Mouse (Mus musculus) lung, postnatal 14 days (tissue): ENCODE results near the gene Mon1b.
A peak's percentile ranks its signal among the peaks of the same experiment; 100 is the strongest.

Experiments
- DNase-seq: peaks from one replicate; pipeline ENCODE4 v3.0.0; 2021

Gene Mon1b

GRCm38 (mm10) chr8:113634670-113635591, at the start of gene Mon1b:
Gene Mon1b (plus strand): TSS chr8:113635587.
- DNase-seq: peak; percentile 98

DNA sequence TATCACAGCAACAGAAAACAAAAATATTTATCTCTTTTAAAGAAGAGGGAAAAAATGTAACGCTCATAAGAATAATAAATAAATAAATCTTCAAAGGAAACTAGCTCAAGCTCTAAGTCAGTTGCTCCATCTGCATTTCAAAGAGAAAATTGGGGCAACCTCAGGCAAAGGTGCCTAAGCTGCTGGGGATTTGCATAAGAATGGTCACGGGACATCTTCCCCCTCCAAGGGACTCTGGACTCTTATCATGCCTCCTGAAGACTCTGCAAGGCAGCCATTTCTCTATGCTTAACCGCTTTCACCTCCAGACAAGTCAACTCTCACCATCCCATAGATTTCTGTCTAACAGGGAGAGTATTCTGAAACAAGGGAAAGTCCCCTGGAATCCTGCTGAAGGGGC, 37.0 kb upstream of the Mon1b start:
- no peak for DNase-seq

DNA sequence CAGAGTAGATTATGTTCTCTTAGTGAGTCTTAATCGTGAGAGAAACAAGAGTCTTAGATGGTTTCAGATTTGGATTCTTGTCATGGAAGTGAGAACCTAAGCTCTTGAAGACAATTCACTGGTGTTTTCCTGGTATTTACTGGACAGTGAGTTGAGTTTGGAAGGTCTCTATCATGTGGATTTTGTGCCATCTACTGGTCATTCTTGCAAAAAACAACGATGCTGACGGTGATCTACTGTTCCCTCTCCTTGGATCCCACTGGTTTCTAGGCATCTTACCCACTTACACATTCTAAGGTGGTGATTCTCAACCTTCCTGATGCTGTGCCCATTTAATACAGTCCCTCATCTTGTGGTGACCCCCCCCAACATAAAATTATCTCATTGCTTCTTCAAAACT, 2.8 kb upstream of the Mon1b start:
- DNase-seq: peak; percentile 39

GRCm38 (mm10) chr8:113634161-113634560, 1.2 kb upstream of the Mon1b start:
- DNase-seq: no peak

GRCm38 (mm10) chr8:113635592-113636279, 349 bp downstream of the Mon1b start:
- DNase-seq: peak; percentile 21

DNA sequence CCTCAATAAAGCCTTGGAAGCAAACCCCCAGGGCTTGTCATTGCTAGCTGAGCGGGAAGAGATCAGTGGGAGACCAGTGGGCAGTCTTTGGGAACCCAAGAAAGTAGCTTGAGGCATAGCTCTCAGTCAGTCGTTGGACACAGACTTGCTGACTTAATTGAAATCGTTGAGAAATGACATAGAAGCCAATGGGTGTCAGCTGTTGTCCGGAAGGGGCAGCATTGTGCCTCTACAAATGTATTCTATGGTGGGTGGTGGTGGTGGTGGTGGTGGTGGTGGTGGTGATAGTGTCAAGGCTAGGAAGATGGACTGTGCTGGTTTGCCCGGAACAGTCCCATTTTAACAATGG, 867 bp downstream of the Mon1b start:
- no peak for DNase-seq

DNA sequence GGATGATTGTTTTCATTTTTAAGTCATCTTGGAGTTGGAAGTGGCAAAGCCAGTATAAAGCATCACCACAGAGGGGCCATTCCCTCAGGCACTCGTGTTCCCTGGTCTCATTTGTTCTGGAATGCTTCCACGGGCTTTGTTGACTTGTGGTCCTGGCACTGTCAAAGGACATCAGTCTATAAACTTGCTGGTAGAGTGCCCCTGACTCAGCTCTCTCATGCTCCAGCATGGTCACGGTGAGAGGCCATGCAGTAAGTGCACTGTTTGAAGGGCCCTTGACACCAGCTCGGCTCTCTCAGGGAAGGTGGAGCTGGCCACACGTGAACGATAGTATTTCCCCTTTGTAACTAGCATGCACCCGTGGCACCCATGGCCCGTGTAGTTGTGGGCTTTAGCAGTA, 5.0 kb downstream of the Mon1b start:
- DNase-seq: peak; percentile 26

DNA sequence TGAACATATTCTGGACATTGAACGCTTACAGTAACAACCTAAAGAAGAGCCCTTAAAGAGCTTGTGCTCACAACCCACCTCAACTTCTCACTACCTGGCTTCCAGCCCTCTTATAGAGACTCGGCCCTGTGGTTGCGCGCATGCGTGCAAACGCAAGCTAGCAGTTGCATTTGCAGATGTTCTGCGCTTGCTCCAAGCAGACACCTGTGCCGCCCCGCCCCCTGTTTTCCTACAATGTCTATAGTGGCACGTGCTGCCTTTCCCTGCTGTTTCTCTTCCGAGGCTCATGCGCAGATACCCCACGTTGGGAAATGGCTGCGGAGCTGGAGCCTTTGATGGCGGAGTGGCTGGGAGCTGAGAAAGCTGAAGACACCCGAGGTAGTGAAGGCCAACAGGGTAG, 7.5 kb downstream of the Mon1b start, which contains the start of gene Syce1l:
Gene Syce1l, plus strand, starts transcription at position 288 of the 400 bp plus-strand sequence.
- DNase-seq: no peak

DNA sequence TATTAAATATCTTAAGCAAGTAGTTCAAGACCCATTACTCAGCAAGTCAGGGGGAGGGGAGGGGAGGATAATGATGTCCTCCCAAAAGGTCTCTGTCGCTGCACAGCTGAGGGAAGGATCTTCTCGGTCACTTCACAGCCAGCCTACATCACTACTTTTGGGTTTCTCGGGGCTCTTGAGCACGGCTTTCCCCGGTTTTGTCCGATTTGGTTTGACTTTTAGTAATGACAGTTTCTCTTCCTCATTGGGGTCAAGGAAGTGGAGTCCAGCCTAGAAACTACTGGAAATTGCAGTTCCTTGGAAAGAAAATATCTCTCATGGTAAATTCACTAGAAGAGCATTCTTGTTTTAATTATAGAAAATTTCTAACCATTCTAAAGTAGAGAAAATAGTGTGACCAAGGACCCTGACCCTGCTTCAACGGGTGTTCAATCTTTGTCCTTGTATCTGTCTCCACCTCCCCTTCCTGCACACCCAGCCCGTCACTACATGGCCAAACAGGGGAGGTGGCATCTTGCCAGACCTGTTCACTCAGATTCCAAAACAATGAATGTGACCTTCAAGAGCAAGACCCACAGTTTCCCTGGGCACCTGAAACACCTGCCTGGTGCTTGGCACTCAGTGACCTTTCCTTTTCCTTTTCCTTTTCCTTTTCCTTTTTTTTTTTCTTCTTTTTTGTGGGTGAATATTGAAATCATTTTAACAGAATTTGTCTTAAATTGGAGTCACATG, 8.3 kb downstream of the Mon1b start:
- peak; percentile 28 for DNase-seq

GRCm38 (mm10) chr8:113645220-113645619, 9.8 kb downstream of the Mon1b start:
- no peak for DNase-seq

DNA sequence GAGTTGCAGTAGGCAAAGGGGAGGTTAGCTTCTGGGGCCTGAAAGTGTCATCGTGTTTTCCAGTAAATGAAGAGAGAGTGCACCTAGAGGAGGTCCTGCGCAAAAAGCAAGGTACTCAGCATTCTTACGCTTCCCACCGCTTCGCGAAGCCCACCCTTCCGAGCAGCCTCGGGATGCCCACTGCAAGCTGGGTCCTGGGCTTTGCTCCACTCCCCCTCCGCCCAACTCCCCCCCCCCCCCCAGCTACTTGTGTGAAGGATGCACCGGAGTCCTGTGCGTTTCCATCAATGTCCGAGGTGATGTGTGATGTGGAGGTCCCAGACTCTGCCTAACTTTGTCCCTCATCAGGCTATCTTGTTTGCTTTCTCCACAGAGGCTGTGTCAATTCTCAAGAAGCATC, 17.1 kb downstream of the Mon1b start:
- DNase-seq: no peak

GRCm38 (mm10) chr8:113653151-113653550, 17.8 kb downstream of the Mon1b start:
- no peak for DNase-seq

GRCm38 (mm10) chr8:113656154-113656553, 20.8 kb downstream of the Mon1b start:
- DNase-seq: no peak

DNA sequence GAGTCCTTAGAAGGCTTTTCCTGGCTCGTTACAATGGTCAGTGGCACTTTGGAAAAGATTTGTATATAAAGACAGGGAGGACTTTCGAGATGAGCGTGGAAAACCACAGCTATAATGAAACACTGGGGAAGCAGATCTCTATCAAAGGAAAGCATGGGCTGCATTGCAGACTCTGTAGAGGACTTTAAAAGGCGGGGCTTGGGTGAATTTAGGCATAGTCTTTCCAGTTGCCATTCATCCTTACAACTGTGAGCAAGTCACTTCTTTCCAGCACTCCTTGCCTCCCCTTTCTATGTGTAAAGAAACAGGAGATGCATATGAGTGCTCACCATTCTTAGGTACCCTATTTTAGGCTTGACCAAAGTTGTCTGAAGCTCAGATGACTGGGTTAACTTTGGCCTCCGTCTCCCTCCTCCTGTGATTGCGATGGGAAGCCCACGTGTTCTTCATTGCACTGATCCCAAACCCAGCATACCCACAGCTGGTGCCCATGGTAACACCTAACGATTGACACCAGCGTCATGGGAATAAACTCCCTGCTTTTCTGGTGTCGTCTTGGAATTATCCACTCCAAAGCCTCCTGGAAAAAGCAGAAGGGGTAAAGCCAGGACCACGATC, 21.4 kb downstream of the Mon1b start:
- no peak for DNase-seq

DNA sequence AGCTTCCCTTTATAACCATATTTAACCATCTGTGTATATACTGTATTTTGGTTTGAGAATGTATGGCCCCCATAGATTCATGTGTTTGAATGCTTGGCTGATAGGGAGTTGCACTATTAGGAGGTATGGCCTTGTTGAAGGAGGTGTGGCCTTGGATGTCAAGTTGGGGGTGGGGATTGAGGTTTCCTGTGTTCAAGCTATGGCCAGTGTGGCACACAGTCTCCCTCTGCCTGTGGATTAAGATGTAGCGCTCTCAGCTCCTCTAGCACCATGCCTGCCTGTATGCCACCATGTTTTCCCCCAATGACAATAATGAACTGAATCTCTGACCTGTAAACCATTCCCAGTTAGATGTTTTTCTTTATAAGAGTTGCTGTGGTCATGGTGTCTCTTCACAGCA, 24.7 kb downstream of the Mon1b start:
- DNase-seq: no peak

DNA sequence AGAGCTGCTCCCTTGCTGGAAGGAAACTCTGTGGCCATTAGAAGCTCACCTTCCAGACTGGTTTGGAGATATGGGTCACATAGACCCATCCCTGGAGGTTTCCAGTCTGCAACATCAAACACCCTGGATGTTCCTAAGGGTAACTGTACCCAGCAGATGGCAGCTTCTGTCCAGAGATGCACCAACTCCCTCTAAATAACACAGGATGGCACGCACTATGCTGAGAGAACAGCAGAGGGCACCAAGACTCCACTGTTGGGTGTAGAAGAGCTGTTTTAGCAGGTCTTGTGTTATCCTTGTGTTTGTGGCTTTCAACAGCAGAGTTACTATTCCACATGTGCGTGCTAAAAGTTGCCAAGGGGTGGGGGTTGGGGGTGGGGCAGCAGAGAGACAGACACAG, 29.2 kb downstream of the Mon1b start:
- peak; percentile 88 for DNase-seq

DNA sequence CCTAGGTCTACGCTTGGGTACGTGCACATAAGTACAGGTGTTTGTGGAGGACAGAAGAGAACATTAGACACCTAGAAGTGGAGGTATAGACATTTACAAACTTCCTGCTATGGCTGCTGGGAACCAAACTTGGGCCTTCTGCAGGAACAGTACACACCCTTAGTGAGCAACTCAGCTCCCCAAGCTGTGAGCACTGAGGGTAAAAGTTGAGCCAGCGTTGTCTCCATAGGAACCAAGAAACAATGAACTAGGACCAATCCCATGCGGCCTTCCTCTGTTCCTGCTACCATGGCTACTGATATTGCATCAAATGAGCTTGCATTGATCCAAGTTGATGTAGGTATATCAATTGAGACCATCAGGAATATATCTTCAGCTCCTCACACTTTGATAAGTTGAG, 29.6 kb downstream of the Mon1b start:
- no peak for DNase-seq

- DNase-seq: no peak
Observed at GRCm38 (mm10) chr8:113665951-113666350, 30.6 kb downstream of the Mon1b start.

DNA sequence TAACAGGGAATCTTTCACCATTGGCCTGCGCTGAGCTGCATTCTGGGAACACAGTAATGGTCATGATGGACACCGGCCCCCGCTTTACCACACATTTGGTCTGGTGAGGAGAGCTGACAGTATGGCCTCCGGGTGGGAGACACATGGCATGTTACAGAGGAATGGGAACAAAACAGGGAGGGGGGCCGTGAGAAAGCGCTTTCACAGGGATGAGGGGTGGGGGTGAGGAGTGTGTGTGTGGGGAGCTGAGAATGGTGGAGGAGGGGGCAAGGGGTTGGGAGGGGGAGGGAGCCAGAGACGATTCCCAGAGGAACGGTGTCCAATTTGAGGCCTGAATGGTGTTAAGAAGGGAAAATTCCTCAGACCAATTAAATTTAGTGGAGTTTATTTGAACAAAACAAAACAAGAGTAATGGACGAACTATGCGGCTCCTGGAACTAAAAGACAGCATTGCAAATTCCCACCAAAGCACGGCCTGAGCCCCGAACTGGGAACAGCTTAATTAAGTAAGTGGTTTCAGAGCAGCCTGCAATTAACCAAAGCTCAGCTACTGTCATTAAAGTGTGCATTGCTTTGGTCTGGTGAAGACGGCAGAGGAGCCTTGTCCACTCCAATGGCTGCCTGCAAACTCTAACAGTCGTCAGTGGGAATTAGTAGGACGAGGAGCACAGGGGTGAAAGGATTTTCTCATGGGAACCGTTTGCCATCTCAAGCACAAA, 31.5 kb downstream of the Mon1b start:
- no peak for DNase-seq

GRCm38 (mm10) chr8:113669924-113670323, 34.5 kb downstream of the Mon1b start:
- DNase-seq: no peak

DNA sequence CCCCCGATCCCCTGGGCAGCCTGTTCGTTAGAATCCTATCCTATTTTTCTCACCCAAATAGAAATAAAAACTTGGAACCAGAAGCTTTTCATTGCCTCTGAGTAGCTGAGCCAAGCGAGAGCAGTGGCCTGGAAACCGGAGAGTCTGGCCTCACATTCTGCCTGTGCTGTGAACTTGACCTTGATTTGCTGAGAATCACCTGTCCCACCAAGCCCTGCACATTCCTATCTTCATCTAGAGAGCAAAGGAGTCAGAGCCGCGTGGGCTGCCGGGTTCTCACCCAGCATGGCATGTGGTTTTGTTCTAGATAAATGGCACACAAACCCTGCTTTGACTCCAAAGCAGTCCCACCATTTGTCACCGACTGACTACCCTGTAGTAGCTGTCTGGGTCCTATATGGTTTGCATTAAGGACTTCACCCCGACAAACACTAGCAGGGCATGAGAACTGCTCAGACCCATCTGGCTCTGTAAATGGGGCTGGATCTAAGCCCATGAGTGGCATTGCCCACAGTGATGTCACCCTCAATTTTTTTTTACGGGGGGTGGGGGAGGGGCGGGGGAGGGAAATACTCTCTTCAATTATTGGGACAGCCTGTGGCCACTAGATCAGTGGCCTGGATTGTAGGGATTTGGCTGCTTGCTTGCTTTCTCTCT, 37.3 kb downstream of the Mon1b start:
- no peak for DNase-seq

DNA sequence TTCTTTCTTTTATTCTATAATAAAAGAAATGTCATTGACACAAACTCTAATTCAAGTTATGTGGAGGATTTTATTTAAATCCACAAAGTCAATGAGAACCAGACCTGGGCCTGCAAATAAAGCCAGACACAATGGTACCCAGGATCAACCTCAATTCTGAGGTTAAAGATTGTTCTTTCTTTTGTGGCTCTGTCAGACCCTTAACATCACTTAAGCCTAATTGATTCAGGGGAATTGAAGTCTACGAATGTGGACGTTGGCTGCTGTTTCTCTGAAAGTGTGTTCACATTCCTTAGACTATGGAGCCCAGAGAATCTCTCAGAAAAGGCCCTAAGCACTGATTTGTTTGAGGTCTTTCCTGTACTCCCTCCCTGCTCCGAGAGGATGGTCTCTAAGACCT, 37.9 kb downstream of the Mon1b start:
- DNase-seq: no peak
